Mouse (Mus musculus) kidney, postnatal 14 days (tissue): ENCODE measurements around the gene Dpf3.

ENCODE experiments used
- DNase-seq: peaks from one replicate; pipeline ENCODE4 v3.0.0; 2022; ENCODE audit warnings: mixed read lengths

Dpf3 gene

DNA sequence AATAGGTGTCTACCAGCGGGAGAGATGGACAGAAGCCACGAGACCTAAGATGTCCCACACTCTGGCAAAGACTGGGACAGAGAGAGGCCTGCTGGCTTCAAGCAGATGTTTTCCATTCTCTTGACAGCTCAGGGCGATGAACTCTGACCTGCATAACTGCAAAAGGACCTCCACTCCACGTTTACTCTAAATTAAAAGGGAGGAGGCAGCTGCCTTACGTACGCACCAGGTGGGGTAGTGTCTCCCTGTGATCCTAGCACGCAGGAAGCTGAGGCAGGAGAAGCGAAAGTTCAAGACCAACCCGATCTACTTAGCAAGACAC lies 8.4 kb upstream of the Dpf3 start:
- DNase-seq = peak; percentile 16

DNA sequence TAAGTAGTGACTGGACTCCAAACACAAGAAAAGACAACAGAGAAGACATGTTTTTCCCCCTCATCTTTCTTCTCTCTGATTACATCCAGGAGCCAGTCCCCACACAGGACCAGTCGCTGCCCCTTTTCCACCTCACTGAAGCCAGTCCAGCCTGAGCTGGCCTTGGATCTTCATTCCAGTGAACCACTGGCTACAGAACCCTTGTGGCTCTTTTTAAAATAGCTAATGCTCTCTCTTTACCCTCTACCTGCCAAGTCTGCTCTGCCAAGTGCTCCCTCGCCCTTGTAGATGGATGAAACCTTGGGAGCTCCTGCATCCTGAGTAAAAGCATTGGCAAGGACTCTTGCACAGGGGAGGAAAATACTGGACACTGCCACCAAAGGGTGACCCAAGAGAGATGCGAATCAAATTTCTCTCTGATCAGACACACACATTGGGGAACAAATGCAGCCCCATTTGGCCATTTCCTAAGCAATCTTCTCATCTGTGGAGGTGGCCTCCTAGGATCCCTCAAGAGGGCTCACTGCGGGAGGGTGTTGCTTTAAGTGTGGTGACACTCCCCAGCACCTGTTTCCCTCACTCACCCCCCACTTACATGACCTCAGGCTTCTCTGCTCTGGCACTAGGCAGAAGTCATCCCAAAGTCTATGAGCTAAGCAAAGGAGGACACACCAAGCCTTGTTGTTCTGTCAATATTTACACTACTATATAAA lies 7.9 kb upstream of the Dpf3 start:
- DNase-seq = no peak

DNA sequence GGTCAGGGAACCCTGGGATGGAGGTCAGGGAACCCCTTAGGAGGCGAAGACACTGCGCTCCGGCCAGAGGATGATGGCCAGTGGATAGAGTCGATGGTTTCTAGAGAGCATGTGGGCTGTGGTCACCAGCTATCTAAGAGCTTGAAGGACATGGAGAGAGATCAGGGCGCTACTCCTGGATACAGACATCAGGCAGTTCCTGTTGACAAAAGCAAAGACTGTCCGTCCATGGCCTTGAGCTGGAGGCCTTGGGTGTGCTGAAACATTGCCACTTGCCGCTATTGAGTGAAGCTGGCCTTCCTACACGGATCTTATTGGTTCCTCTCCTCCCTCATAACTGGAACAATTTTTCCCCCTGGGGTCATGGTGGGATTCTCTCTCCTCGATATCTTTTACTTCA lies 6.7 kb upstream of the Dpf3 start:
- DNase-seq = no peak

DNA sequence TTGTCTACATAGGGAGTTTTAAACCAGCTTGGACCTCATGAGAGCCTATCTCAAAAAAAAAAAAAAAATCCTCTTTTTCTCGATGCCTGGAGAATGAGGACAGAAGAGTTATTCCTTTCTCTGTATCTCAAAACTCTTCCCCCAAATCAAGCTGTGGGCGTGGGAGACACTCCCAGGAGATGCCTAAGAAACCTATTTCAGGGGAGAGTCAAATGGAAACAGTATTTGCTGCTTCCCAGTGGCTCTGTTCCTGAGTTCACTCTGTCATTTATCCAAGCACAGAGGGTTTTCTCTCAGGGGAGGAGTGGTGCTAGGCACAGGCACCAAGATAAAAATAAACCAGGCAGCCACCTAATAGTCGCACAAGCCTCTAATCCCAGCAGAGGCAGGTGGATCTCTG lies 5.3 kb upstream of the Dpf3 start:
- no peak for DNase-seq

DNA sequence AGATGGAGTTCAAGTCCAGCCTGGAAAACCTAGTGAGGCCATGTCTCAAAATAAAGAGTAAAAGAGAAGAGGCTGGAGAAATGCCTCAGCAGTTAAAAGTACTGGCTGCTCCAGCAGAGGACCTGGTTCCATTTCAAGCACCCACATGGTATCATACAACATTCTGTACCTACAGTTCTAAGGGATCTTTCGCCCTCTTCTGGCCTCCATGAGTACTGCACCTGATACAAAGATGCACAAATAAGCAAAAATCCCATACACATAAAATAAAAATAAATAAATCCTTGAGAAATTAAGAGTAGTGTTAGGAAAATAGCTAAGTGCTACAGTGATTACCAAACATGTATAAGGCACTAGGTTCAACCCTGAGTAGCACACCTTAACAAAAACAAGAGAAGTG lies 4.1 kb upstream of the Dpf3 start:
- DNase-seq = no peak

DNA sequence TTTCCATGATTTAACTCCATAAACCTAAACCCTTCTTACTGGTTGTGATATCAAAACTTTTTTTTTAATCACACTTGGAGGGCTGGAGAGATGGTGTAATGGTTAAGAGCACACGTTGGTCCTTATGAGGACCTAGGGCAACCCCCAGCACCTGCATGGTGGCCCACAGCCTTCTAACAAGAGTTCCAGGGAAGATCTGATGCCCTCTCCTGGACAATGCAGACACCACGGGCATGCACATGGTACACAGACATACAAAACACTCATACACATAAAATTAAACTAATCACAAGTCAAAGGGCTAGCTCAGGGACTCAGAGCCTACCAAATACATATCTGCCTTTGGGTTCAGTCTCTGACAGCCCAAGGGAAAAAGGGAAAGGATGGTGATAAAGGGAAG lies 2.2 kb upstream of the Dpf3 start:
- no peak for DNase-seq

DNA sequence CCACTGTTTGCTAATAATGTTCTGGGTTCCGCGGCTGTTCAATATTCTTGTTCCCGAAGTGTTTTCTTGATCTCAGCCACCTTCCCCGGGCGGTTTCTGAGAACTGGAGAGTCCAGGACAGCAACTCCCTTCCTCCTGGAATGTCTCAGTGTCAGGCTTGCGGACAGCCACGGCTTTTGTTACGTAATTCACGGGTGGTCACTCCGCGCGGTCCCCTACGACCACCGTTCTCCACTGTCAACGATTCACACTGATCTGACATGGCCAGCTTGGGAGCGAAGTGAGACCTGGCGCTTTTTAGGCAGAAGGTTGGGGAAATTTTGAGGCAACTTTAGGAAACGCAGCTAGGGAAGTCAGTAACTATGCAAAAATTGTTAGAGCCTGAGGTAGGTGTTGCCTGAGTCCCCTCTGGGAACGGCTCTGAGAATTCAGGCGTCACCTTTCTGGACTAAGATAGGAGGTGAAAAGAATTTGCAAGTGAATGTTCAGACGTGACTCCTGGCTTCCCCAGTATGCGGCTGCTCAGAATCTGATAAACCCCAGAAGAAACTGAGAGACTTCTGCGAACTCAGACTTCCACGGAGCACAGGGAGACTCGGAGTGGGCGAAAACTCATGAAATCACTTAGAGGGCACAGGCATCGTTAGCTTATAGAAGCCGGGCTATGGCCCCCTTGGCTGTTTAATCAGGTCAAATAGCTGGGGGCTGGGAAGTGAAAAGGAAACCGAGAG lies 860 bp upstream of the Dpf3 start:
- DNase-seq = peak; percentile 34

DNA sequence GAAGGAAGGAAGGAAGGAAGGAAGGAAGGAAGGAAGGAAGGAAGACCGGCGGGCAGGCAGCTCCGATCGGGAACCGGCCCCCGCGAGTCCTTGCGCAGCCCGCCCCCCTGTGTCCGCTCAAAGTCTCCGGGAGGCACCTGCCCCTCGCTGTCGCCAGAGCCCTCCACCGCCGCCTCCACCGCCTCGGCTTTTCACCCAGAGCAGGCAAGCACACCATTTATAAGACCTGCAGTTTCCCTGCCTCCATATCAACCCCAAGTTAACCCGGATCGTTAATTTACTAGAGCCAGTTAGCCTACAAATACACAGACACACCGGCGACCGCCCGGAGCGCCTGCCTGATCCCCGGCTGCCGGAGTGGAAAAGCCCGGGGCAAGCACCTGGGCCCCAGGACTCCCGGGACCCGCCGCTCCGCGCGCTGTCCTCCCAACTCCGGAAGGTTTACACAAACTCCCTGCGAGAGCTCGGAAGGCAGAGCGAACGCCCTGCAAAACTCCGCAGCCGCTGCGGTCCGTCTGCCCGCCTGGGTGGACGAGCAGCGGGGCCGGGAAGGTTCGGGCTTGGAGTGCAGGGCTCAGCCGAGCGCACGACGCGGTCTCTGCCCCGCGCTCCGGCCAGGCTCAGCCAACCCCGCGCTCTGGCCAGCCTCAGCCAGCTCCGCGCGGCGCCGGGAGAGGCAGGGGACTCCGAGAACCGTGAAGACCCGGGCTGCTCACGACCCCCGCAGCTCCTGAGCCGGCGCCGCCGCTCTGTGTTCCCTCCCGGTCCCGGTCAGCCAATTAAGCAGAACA lies 650 bp downstream of the Dpf3 start:
- peak; percentile 63 for DNase-seq

DNA sequence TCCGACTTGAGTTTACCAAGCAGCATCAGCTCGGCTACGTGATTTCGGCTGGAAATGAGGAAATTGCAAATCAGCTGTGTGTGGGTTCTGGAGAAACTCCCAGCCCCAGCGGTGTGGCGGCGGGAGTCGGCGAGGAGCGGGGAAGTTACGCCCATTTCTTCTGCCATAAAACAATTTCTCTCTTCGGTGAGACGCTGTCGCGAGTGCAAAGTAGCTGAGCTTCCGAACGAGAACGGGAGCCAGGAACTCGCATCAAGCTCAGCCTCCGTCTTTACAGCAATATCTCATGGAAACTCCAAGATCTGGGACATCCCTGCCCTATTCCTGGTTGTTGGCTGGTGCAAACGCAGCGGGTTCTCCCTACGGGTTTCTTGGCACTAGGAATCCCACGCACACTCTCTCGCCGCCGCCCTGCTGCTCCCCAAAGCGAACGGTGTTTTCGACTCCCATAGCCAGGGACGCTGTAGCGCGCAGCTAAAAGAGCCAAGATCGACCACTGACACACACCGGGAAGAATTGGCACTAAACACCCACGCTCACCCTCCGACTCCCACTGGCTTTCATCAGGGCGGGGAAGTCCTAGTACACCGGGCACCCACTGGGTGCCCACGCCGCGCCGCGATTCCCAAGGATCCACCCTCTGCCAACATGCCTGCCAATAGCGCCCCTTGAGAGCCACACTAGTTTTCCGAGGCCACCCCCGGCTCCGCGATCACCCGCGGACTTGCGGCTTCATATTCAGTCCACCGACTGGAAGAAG lies 1.4 kb downstream of the Dpf3 start:
- peak; percentile 29 for DNase-seq

DNA sequence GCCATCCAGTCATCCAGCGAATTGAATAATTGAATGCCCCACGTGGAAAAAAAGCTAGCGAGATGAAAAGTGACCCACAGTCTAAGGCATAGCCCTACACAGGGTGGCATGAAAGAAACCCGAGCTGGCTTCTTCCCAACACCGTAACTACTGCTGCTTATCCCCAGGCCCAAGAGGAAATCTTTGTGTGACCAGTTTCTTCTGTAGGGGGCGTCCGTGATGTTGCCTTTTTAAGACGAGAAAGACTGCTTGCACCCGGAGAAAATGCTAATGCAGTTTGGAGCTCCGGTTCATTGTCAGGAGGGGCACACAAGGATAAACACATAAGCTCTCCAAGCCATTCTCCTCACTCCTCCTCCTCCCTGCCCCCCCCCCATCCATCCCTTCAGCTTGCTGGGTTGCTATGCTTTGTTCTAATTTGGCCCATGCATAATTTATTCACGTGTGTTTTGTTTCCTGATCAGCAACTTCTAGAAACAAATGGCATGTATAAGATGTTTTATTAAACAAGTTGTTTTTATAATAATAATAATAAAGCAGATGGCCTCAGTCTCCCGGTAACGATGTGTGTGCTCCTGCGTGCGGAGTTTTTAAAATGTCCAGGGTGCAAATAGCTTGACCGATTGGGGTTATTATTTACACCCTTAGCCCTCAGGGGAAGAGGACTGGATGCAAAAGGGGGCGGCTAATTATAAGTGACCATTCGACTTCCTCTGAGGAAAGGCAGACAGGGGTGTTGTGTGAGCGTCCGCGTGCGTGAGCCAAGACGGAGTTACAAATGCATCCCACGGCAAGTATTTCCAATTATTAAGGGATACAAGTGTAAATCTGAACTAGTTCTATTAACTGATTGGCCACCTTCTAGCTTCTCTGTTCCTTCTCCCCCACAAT lies 2.4 kb downstream of the Dpf3 start:
- DNase-seq = no peak

DNA sequence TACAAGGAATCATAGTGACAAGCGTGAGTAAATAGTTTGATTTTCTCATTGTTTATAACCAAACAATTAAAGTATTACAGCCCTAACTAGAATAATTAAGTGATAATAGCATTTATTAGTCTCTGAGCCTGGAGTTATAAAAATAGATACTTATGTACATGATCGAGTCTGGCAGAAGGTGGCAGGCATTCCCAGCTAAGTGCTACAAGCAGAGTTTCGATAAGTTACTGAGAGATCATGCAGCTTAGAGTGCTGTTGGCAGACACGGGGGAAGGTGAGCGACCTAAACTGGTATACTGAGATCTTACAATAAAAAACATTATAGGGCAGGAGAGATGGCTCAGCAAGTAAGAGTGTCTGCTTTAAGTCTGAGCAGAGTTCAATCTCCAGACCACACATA lies 3.9 kb downstream of the Dpf3 start:
- no peak for DNase-seq

DNA sequence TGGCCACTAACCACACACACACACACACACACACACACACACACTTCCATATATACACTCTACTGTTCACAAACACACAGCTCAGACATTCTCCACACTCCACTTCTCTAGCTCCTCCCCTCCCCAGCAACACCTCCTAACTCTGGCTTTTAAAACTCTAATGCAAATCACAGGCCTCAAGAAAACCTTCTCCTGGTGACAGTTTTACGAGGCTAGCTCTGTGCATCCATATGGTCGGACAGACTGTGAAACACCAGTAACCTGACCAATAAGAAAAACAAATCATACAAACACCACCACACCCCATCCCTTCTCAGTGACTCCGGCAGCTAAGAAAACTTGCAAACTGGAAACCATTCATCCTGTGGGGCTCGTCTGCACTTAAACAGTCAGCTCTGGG lies 6.1 kb downstream of the Dpf3 start:
- DNase-seq = no peak

DNA sequence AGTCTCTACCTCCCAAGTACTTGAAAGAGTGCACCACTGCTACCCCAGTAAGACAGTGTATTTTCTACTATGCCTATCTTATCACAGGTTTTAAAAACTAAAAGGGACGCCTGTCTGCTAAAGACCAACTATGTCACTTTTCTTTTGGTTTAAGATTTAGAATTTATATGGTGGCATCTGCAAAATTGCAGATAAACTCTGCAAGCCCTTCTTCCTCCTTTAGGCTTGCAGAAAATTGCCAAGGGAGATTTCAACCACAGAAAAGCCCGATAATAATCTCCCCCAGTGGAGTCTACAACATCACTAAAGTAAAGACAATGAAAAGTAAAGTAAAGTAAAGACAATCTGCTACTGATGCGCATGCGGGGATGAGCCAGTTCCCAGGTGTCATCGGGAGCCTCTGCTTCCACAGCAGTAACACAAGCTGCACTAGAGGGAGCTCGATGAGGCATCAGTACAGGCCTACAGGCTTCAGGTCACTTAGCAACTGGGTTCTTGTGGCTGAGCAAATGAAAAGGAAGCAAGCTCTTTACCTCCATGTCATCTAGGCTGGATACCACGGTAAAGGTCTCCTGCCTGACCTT lies 7.6 kb downstream of the Dpf3 start:
- DNase-seq = no peak

DNA sequence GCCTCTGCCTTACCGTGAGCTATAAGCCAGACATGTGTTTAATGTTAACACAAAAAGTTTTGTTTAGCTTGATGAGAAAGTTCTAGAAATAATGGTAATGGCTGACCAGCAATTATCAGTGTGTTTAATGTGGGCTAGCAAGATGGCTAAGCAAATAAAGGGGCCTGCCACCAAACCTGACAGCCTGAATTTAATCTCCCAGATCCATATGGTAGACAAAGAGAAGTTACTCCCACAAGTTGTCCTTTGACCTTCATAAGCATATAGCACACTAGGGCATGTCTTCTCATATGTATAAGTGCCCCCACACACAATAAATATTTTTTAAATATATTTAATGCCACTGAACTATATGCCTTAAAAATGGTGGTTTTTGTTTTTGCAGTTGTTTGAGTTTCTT lies 8.4 kb downstream of the Dpf3 start:
- no peak for DNase-seq

DNA sequence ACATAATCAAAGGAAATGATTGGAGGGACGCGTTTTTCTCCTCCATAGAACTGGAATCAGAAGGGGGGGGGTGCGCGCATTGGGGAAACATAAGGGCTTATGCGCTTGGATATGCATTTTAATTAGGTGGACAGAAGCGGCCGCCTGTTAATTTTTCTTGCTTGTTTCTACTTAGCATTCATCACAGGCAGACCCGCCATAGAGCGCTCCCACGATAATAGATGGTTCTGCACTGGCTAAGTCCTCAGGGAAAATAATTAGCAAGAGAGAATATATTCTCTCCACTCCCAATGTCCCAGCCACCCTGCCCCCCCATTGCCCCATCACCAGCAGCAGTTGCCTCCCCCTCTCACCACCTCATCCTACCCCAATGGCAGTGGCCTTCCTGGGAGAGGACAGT lies 11.2 kb downstream of the Dpf3 start:
- DNase-seq = no peak

DNA sequence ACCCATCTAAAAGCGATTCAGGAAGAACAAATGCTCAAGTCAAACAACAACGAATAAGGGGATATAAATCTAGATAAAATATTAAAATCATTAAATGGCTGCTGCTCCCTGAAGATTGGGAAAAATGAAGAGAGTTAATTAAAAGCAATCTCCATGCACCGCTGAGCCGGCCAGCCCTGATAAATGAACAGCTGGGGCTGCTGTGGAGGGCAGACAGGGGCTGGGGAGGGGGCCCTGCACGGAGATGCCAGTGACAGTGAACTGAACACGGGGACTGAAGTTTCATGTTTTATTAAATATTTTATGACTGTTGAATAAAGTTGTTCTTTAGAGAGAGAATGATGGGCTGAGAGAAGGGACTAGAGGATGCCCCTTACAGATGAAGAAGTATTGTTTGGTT lies 12.1 kb downstream of the Dpf3 start:
- DNase-seq = no peak

DNA sequence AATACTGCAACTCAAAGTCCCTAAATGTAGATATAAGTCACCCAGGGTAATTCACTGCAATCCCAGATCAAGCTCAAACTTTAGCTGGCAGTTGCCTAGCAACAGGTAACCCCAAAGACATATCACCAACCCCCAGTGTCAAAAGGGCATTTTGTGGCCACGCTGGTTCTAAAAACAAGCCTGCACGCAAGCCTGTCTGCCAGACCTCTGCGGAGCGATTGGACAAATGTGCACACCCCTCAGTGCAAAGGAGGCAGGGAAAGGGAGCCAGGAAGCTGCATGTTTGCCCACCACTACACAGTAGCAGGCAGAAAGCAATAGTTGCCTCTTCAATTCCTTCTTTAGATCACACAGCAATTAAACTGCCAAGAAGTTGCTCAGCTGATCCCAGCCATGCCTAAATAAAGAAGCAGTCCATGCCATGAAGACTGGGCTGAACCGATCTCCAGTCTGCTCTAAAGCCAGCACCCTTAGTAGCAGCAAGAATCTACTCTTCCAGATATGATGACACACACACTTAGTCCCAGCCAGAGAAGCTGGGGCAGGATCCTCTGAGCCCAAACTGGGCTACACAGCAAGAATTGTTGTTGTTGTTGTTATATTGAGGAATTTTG lies 13.4 kb downstream of the Dpf3 start:
- no peak for DNase-seq

DNA sequence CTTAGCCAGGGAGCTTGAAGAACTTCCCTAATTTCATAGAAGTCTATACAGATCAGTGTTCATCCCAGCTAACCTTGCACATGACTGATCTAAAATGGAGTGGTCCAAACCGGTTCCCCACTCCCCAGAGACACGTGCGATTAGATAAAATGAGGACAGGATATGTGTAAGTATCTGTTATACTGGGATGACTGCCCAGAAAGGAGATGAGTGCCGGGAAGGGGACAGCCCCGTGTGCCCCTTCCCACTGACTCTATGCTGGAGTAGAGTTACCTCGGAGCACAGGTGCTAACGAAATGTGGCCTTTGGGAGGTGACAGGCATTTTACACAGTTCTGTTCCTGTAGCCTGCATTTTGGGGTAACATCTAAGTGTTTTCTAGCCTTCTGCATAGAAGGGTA lies 15.8 kb downstream of the Dpf3 start:
- DNase-seq = no peak

DNA sequence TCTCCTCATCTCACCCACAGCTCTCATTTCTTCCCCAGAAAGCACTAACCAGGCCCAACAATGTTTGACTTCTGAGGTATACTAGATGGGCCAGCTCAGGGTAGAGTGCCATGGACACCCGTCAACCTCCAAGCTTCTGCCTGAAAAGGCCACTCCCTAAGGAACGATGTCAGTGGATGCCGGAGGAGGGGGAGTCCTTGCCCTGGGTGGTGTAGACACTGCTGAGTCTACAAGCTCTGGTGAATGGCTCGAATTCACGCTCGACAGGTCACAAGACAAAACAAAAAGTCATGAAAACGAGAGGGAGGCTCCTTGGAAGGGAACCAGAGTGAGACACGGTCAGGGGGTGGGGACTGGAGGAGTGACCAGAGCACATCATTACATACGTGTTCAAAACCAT lies 17.4 kb downstream of the Dpf3 start:
- no peak for DNase-seq

DNA sequence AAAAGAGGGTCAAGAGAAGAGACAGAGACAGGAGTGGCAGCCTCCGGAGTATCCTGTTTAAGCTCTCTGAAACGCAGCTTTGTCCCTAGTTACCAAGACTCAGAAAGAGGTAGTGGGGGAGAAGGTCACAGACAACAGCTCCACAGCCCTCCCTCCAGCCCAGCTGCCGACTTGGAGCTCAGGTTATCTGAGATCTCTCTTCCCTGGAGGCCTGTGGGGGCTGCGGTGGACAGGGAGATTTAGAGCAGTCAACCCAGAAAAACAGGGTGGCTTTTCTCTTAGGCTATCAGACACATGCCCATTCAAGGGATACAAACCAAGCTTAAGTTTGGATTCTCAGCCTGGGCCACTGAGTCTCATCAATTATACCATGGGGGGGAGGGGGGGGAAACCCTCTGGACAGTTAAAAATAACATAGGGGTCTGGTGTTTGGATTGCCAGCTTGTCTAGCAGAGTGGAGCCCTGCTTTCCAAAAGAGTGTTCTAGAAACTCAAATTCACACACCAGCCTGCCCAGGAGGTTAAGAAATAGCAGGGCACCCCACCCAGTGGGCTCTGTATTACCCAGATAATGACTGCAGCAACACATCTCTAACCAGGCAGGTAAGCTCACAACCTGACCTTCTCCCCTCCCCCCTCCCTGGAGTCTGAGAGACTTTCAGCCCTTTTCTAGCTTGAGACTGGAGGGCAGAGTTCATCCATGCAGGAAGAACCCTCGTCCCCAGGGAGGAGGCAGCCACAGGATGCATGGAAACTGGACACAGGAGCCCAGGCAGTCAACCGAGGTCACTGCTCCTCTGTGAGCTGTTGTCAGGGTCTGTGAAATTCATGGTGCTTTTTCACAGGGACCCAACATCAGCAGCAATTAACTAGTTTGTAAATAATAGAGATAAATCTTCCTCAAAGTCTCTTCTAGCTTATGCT lies 20.7 kb downstream of the Dpf3 start:
- DNase-seq = peak; percentile 75
